Mouse (Mus musculus) kidney, postnatal 0 days (tissue): ENCODE data around the gene Gm12185. TPM values are rescaled to one million over a fixed set of nuclear protein-coding genes. Genes with fewer than 3 reads are reported as not detected.

Source experiments
- ATAC-seq: fragments of 200-750 bp; cut with Nextera tagmentation; replicated peaks from 2 replicates; pipeline ENCODE4 v1.8.0; 2017; ENCODE audit warnings: low read depth, moderate number of reproducible peaks, moderate TSS enrichment, moderate library complexity; ENCODE audit not compliant: low FRiP score
- DNase-seq: peaks from one replicate; pipeline ENCODE4 v3.0.0-alpha.2; 2016; ENCODE audit warnings: low spot score
- H3K27ac ChIP-seq: fragments of 300-500 bp; sonication (generic); 2 replicates; pipeline ENCODE4 v1.5.1; 2014; ENCODE audit warnings: mild to moderate bottlenecking
- H3K27me3 ChIP-seq: fragments of 300-500 bp; sonication (generic); 2 replicates; pipeline ENCODE4 v1.6.1; 2014; ENCODE audit warnings: low read length, mixed read lengths; ENCODE audit not compliant: insufficient read depth
- H3K36me3 ChIP-seq: fragments of 300-500 bp; sonication (generic); 2 replicates; pipeline ENCODE4 v1.6.1; 2014; ENCODE audit warnings: low read length, mixed read lengths; ENCODE audit not compliant: insufficient read depth
- H3K4me1 ChIP-seq: fragments of 300-500 bp; sonication (generic); replicated peaks from 2 replicates; pipeline ENCODE4 v1.6.1; 2014; ENCODE audit warnings: antibody characterized with exemption, low read length, mixed read lengths; ENCODE audit not compliant: insufficient read depth
- H3K4me2 ChIP-seq: fragments of 300-500 bp; sonication (generic); 2 replicates; pipeline ENCODE4 v1.6.1; 2014; ENCODE audit warnings: mild to moderate bottlenecking, low read length, moderate library complexity, mixed read lengths
- H3K4me3 ChIP-seq: fragments of 300-500 bp; sonication (generic); replicated peaks from 2 replicates; pipeline ENCODE4 v1.5.1; 2014; ENCODE audit warnings: low read depth, low read length
- H3K9ac ChIP-seq: fragments of 300-500 bp; sonication (generic); 2 replicates; pipeline ENCODE4 v1.6.1; 2014; ENCODE audit warnings: low read depth, low read length
- H3K9me3 ChIP-seq: fragments of 300-500 bp; sonication (generic); replicated peaks from 2 replicates; pipeline ENCODE4 v1.6.1; 2016; ENCODE audit warnings: low read length, inconsistent platforms, mixed read lengths
- CTCF ChIP-seq: IDR thresholded peaks from 2 replicates; pipeline ENCODE4 v1.5.1; 2016; ENCODE audit warnings: antibody characterized with exemption, low read depth, mild to moderate bottlenecking, moderate library complexity
- WGBS: fragments of 180-500 bp; shearing (Covaris S2); extraction: QIAGEN DNeasy Blood & Tissue Kit; methylation state at CpG from one replicate; pipeline ENCODE4 v1.1.7; 2014; 5-methylcytosine and 5-hydroxymethylcytosine counted together
- polyA plus RNA-seq: library from polyadenylated mRNA; unstranded; fragments of >200 nt; fragmentation: Nextera tagmentation; extraction: Ambion mirVana; gene quantifications from 2 replicates; pipeline ENCODE4 v1.2.1, GENCODE M21; 2015

The Gm12185 gene
- polyA plus RNA-seq, 1 experiment from 2014 or later: not detected

GRCm38 (mm10) chr11:48869380-48870110 is 122.5 kb downstream of the Gm12185 start:
- peak; percentile 21 for DNase-seq
- H3K4me3 ChIP-seq: peak overlapping the region; percentile 52
- H3K4me2 ChIP-seq: peak overlapping the region; percentile 73
- peaks cover 18% of the 10 kb centered on the region for H3K4me1 ChIP-seq
- H3K9me3 ChIP-seq: no peaks in the 10 kb centered on the region
- peak overlapping the region; percentile 42 for H3K9ac ChIP-seq
- WGBS: 35% methylated on average over 7 of the region's 7 CpGs
- no peak for TF ChIP-seq CTCF
- H3K36me3 ChIP-seq: peaks cover 21% of the 10 kb centered on the region
- H3K27me3 ChIP-seq: no peaks in the 10 kb centered on the region
- ATAC-seq: peak; percentile 33; the same call in 1 of the 2 replicates
- peak overlapping the region; percentile 55; the same call in 1 of the 2 replicates for H3K27ac ChIP-seq

- ATAC-seq: no peak
- TF ChIP-seq CTCF: no peak
- H3K4me1 ChIP-seq: peaks cover 13% of the 10 kb centered on the region
- peaks cover 24% of the 10 kb centered on the region for H3K36me3 ChIP-seq
- H3K4me3 ChIP-seq: no peak overlapping the region
- no peak overlapping the region for H3K4me2 ChIP-seq
- no peak overlapping the region for H3K9ac ChIP-seq
- DNase-seq: no peak
- WGBS: 93% methylated on average over 9 of the region's 9 CpGs
- no peak overlapping the region for H3K27ac ChIP-seq
- no peaks in the 10 kb centered on the region for H3K27me3 ChIP-seq
- no peaks in the 10 kb centered on the region for H3K9me3 ChIP-seq
Observed at GRCm38 (mm10) chr11:48866481-48866880, 125.5 kb downstream of the Gm12185 start.

- no peaks in the 10 kb centered on the region for H3K27me3 ChIP-seq
- no peak overlapping the region for H3K4me2 ChIP-seq
- no peak overlapping the region for H3K9ac ChIP-seq
- no peak overlapping the region for H3K27ac ChIP-seq
- no peak overlapping the region for H3K4me3 ChIP-seq
- no peak for DNase-seq
- H3K4me1 ChIP-seq: peaks cover 3% of the 10 kb centered on the region; the same call in 1 of the 2 replicates
- TF ChIP-seq CTCF: no peak
- H3K36me3 ChIP-seq: peaks cover 24% of the 10 kb centered on the region
- WGBS: 87% methylated on average over 3 of the region's 3 CpGs
- no peak for ATAC-seq
- H3K9me3 ChIP-seq: no peaks in the 10 kb centered on the region
Observed at GRCm38 (mm10) chr11:48863808-48864207, 128.2 kb downstream of the Gm12185 start.

- Histone ChIP-seq H3K27me3 (no peaks in the 10 kb centered on the region), H3K4me2 (no peak overlapping the region), H3K4me1 (peaks cover 3% of the 10 kb centered on the region; the same call in 1 of the 2 replicates), H3K9ac (no peak overlapping the region), H3K9me3 (no peaks in the 10 kb centered on the region), H3K36me3 (peaks cover 24% of the 10 kb centered on the region), H3K4me3 (no peak overlapping the region), H3K27ac (no peak overlapping the region)
- no peak for TF ChIP-seq CTCF
- ATAC-seq: no peak
- WGBS: 70% methylated on average over 1 of the region's 1 CpGs
- DNase-seq: no peak
Observed at GRCm38 (mm10) chr11:48862784-48863319, 129.2 kb downstream of the Gm12185 start.

GRCm38 (mm10) chr11:48859014-48859413 is 133.0 kb downstream of the Gm12185 start:
- WGBS: 0% methylated on average over 6 of the region's 6 CpGs
- ATAC-seq: no peak
- 0 out of 2 replicates have a peak overlapping the region, but pooled peaks have one; percentile 71 for H3K4me3 ChIP-seq
- H3K9ac ChIP-seq: no peak overlapping the region
- H3K4me1 ChIP-seq: no peaks in the 10 kb centered on the region
- H3K4me2 ChIP-seq: peak overlapping the region; percentile 88
- H3K36me3 ChIP-seq: no peaks in the 10 kb centered on the region
- DNase-seq: peak; percentile 88
- H3K27me3 ChIP-seq: no peaks in the 10 kb centered on the region
- peak; percentile 88 for TF ChIP-seq CTCF
- no peaks in the 10 kb centered on the region for H3K9me3 ChIP-seq
- no peak overlapping the region for H3K27ac ChIP-seq

Other genes starting within 250 kb of the Gm12185 start
- 732 and 795 TPM in 2 replicates for gene Rack1, start 191.9 kb downstream of the Gm12185 start, polyA plus RNA-seq
- gene Trim41, start 174.9 kb downstream of the Gm12185 start, polyA plus RNA-seq: 5.2 and 5.3 TPM in 2 replicates
- 10.2 and 10.5 TPM in 2 replicates for gene Trim7, start 166.1 kb downstream of the Gm12185 start, polyA plus RNA-seq
- 4.4 and 10.3 TPM in 2 replicates for gene Gm12184, start 165.6 kb downstream of the Gm12185 start, polyA plus RNA-seq
- gene Irgm1, start 120.5 kb downstream of the Gm12185 start, polyA plus RNA-seq: 32.0 and 33.2 TPM in 2 replicates
- 0.24 and 0.43 TPM in 2 replicates for gene Gm5431, start 90.0 kb downstream of the Gm12185 start, polyA plus RNA-seq
- gene Psme2b, start 46.0 kb downstream of the Gm12185 start, polyA plus RNA-seq: 5.0 and 5.7 TPM in 2 replicates
- gene Olfr56, start 13.3 kb downstream of the Gm12185 start, polyA plus RNA-seq: 0.09 TPM in 2 replicates
- 0.50 and 0.92 TPM in 2 replicates for gene 9930111J21Rik1, start 12.8 kb downstream of the Gm12185 start, polyA plus RNA-seq
- gene Tgtp1, start 1.9 kb upstream of the Gm12185 start, polyA plus RNA-seq: 4.9 and 5.5 TPM in 2 replicates
- gene 9930111J21Rik2, start 59.0 kb upstream of the Gm12185 start, polyA plus RNA-seq: 0.68 TPM in 2 replicates
- 1.6 and 2.2 TPM in 2 replicates for gene Tgtp2, start 72.0 kb upstream of the Gm12185 start, polyA plus RNA-seq
- gene Ifi47, start 84.4 kb upstream of the Gm12185 start, polyA plus RNA-seq: 4.3 and 6.2 TPM in 2 replicates
- gene Olfr1396, start 122.6 kb upstream of the Gm12185 start, polyA plus RNA-seq: 0.05 TPM in 1 of 2 replicates, not detected in the other
- gene Olfr1395, start 150.0 kb upstream of the Gm12185 start, polyA plus RNA-seq: not detected in 2 replicates
- gene Olfr1394, start 162.2 kb upstream of the Gm12185 start, polyA plus RNA-seq: not detected in 2 replicates
- 2.2 and 2.5 TPM in 2 replicates for gene Btnl9, start 194.9 kb upstream of the Gm12185 start, polyA plus RNA-seq
- gene Zfp62, start 211.1 kb upstream of the Gm12185 start, polyA plus RNA-seq: 29.4 and 29.8 TPM in 2 replicates